Mouse (Mus musculus) midbrain, postnatal 0 days (tissue): ENCODE data around the gene Scp2. TPM values are rescaled to one million over a fixed set of nuclear protein-coding genes. Genes with fewer than 3 reads are reported as not detected.
"Not testable (repeated sequence)": the region's sequence is repeated elsewhere in the genome, so short reads cannot be mapped to it uniquely, and the experiment has no call there.

ENCODE experiments used
- ATAC-seq: fragments of 200-750 bp; cut with Nextera tagmentation; 2 replicates; pipeline ENCODE4 v1.8.0; 2017; ENCODE audit warnings: moderate number of reproducible peaks, mild to moderate bottlenecking, moderate TSS enrichment, moderate library complexity; ENCODE audit not compliant: low FRiP score
- DNase-seq: peaks from one replicate; pipeline ENCODE4 v3.0.0-alpha.2; 2015; ENCODE audit warnings: low spot score
- H3K27ac ChIP-seq: fragments of 300-500 bp; sonication (generic); 2 replicates; pipeline ENCODE4 v1.5.1; 2014; ENCODE audit warnings: low read depth, mild to moderate bottlenecking, low read length, mixed read lengths
- H3K27me3 ChIP-seq: fragments of 300-500 bp; sonication (generic); 2 replicates; pipeline ENCODE4 v1.6.1; 2014; ENCODE audit warnings: low read length, control low read depth, mixed read lengths; ENCODE audit not compliant: insufficient read depth
- H3K36me3 ChIP-seq: fragments of 300-500 bp; sonication (generic); 2 replicates; pipeline ENCODE4 v1.6.1; 2014; ENCODE audit warnings: low read length, control low read depth, mixed read lengths; ENCODE audit not compliant: insufficient read depth
- H3K4me1 ChIP-seq: fragments of 300-500 bp; sonication (generic); 2 replicates; pipeline ENCODE4 v1.6.1; 2014; ENCODE audit warnings: mild to moderate bottlenecking, control low read depth, antibody characterized with exemption, low read length, mixed read lengths; ENCODE audit not compliant: insufficient read depth
- H3K4me2 ChIP-seq: fragments of 300-500 bp; sonication (generic); 2 replicates; pipeline ENCODE4 v1.6.1; 2014; ENCODE audit warnings: low read depth, mild to moderate bottlenecking, low read length, mixed read lengths; ENCODE audit not compliant: poor library complexity, severe bottlenecking
- H3K4me3 ChIP-seq: fragments of 300-500 bp; sonication (generic); 2 replicates; pipeline ENCODE4 v1.5.1; 2014; ENCODE audit warnings: low read depth, mild to moderate bottlenecking, low read length, moderate library complexity
- H3K9ac ChIP-seq: fragments of 300-500 bp; sonication (generic); replicated peaks from 2 replicates; pipeline ENCODE4 v1.6.1; 2014; ENCODE audit warnings: mild to moderate bottlenecking, low read length, moderate library complexity, mixed read lengths; ENCODE audit not compliant: poor library complexity, severe bottlenecking
- H3K9me3 ChIP-seq: fragments of 300-500 bp; sonication (generic); 2 replicates; pipeline ENCODE4 v1.6.1; 2016; ENCODE audit warnings: low read length, control low read depth
- CTCF ChIP-seq: IDR thresholded peaks from 2 replicates; pipeline ENCODE4 v1.5.1; 2016; ENCODE audit warnings: antibody characterized with exemption, mild to moderate bottlenecking
- WGBS: fragments of 180-500 bp; shearing (Covaris S2); extraction: QIAGEN DNeasy Blood & Tissue Kit; methylation state at CpG from one replicate; pipeline ENCODE4 v1.1.7; 2014; 5-methylcytosine and 5-hydroxymethylcytosine counted together
- polyA plus RNA-seq: library from polyadenylated mRNA; unstranded; fragments of >200 nt; fragmentation: Nextera tagmentation; extraction: Ambion mirVana; gene quantifications from 2 replicates; pipeline ENCODE4 v1.2.1, GENCODE M21; 2015
- total RNA-seq: library from RNA; depleted of rRNA; stranded (reverse); fragments of >200 nt; gene quantifications from 2 replicates; pipeline ENCODE4 v1.2.3, GENCODE M21; 2014

The Scp2 gene
- total and polyA plus RNA-seq, 2 experiments from 2014 or later = 133 to 202 TPM

- H3K9ac ChIP-seq = no peak overlapping the region
- H3K4me3 ChIP-seq = no peak overlapping the region
- H3K4me1 ChIP-seq = no peaks in the 10 kb centered on the region
- no peak overlapping the region for H3K27ac ChIP-seq
- TF ChIP-seq CTCF = no peak
- no peak for DNase-seq
- 86% methylated on average over 2 of the region's 2 CpGs for WGBS
- no peak for ATAC-seq
- no peaks in the 10 kb centered on the region for H3K9me3 ChIP-seq
- H3K4me2 ChIP-seq = no peak overlapping the region
- no peaks in the 10 kb centered on the region for H3K36me3 ChIP-seq
- no peaks in the 10 kb centered on the region for H3K27me3 ChIP-seq
These were observed 60.8 kb downstream of the Scp2 start for GRCm38 (mm10) chr4:108083993-108084392.

GRCm38 (mm10) chr4:108083032-108083735 lies 61.6 kb downstream of the Scp2 start:
- no peaks in the 10 kb centered on the region for H3K27me3 ChIP-seq
- no peak overlapping the region for H3K4me3 ChIP-seq
- H3K4me1 ChIP-seq = no peaks in the 10 kb centered on the region
- no peak overlapping the region for H3K9ac ChIP-seq
- H3K9me3 ChIP-seq = no peaks in the 10 kb centered on the region
- DNase-seq (no peak), ATAC-seq (no peak)
- WGBS = 84% methylated on average over 6 of the region's 6 CpGs
- no peak overlapping the region for H3K4me2 ChIP-seq
- no peak overlapping the region for H3K27ac ChIP-seq
- TF ChIP-seq CTCF = no peak
- H3K36me3 ChIP-seq = peaks cover 1% of the 10 kb centered on the region; the same call in 1 of the 2 replicates

- no peak overlapping the region for H3K27ac ChIP-seq
- no peaks in the 10 kb centered on the region for H3K9me3 ChIP-seq
- ATAC-seq = no peak
- H3K4me2 ChIP-seq = no peak overlapping the region
- H3K9ac ChIP-seq = no peak overlapping the region
- H3K4me3 ChIP-seq = no peak overlapping the region
- 82% methylated on average over 2 of the region's 2 CpGs for WGBS
- DNase-seq = no peak
- H3K36me3 ChIP-seq = peaks cover 3% of the 10 kb centered on the region; the same call in 1 of the 2 replicates
- no peaks in the 10 kb centered on the region for H3K27me3 ChIP-seq
- H3K4me1 ChIP-seq = no peaks in the 10 kb centered on the region
- no peak for TF ChIP-seq CTCF
These were observed 62.4 kb downstream of the Scp2 start for GRCm38 (mm10) chr4:108082401-108082806.

GRCm38 (mm10) chr4:108080876-108081275 lies 63.9 kb downstream of the Scp2 start:
- Histone ChIP-seq H3K9ac (no peak overlapping the region), H3K4me1 (no peaks in the 10 kb centered on the region), H3K27me3 (no peaks in the 10 kb centered on the region), H3K9me3 (no peaks in the 10 kb centered on the region), H3K4me2 (no peak overlapping the region), H3K36me3 (peaks cover 3% of the 10 kb centered on the region; the same call in 1 of the 2 replicates), H3K27ac (no peak overlapping the region), H3K4me3 (no peak overlapping the region)
- no peak for DNase-seq
- no peak for ATAC-seq
- no peak for TF ChIP-seq CTCF
- 64% methylated on average over 5 of the region's 5 CpGs for WGBS

- DNase-seq (no peak), ATAC-seq (no peak)
- H3K4me2 ChIP-seq = no peak overlapping the region
- no peak overlapping the region for H3K27ac ChIP-seq
- no peaks in the 10 kb centered on the region for H3K9me3 ChIP-seq
- H3K27me3 ChIP-seq = no peaks in the 10 kb centered on the region
- no peak overlapping the region for H3K4me3 ChIP-seq
- H3K36me3 ChIP-seq = peaks cover 3% of the 10 kb centered on the region; the same call in 1 of the 2 replicates
- H3K4me1 ChIP-seq = no peaks in the 10 kb centered on the region
- TF ChIP-seq CTCF = no peak
- 29% methylated on average over 2 of the region's 2 CpGs for WGBS
- H3K9ac ChIP-seq = no peak overlapping the region
These were observed 65.0 kb downstream of the Scp2 start for GRCm38 (mm10) chr4:108079762-108080161.

GRCm38 (mm10) chr4:108079191-108079590 lies 65.6 kb downstream of the Scp2 start:
- H3K9ac ChIP-seq, H3K4me3 ChIP-seq, H3K4me2 ChIP-seq, H3K4me1 ChIP-seq, H3K9me3 ChIP-seq, H3K27me3 ChIP-seq, H3K27ac ChIP-seq, DNase-seq, ATAC-seq, H3K36me3 ChIP-seq: not testable (repeated sequence)
- WGBS = 75% methylated on average over 15 of the region's 15 CpGs
- peak; percentile 14; the same call in 1 of the 2 replicates for TF ChIP-seq CTCF
